Mouse (Mus musculus): ENCODE results near the gene Ttf2.

Gene Ttf2

GRCm38 (mm10) chr3:100979290-100979689 lies 9.8 kb upstream of the Ttf2 start:
- WGBS = 76% methylated on average over 8 of the region's 8 CpGs

DNA sequence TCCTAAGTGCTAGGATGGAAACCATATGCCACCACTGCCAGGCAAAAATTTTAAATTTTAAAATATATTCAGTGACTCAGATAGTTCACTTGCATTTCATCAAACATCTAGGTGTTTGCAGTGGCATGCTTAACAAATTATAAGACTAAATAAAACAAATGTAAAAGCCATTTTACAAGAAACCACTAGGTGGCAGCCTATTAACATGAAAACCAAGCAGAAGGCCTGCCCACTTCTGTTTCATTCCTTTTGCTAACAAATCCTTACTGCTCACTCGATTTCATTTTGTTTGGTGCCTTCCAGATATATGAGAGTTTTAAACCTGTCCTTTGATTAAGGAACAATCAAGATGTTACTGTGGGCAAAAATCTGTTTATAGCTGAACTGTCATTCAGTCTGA lies 4.4 kb upstream of the Ttf2 start:
- 0% methylated on average over 1 of the region's 1 CpGs for WGBS

- 70% methylated on average over 14 of the region's 14 CpGs for whole genome bisulfite sequencing
Measured at GRCm38 (mm10) chr3:100963849-100964542, 5.5 kb downstream of the Ttf2 start.

DNA sequence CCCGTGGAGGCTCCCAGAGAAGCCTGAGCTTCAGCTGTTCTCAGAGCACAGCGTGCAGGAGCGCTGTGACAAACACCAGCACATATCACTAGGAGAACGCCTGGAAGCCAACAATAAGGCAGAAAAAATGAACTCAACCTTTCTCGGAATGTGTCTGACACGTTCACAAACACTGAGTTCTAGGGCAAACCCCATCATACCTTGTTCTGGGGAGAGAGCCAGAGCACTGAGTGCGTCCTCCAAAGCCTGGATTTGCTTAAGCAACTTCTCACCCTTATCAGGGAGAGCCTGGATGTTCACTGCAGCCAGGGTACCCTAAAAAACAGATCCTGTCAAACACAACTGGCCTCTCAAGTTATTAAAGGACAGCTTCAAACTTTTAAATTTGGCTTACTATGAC lies 8.0 kb downstream of the Ttf2 start:
- WGBS = 92% methylated on average over 7 of the region's 7 CpGs

DNA sequence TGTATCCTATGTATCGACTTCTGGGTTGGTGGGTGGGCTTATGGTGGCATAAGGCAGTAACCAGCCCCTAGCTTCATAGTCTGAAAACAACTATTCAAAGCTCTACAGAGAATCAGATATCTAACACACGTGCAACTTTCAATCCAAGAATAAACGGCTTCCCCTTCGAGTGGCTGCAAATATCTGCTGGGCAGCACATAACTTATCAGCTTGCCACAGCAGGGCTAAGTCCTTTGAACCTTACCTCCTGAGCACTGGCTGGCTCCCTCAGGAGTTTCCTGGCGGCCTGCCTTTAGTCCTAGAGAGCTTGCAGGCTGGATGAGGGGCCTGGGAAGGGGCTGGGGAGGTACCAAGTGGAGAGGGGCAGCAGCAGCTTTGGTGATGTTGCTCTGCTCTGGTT lies 8.5 kb downstream of the Ttf2 start:
- WGBS = 85% methylated on average over 5 of the region's 5 CpGs

DNA sequence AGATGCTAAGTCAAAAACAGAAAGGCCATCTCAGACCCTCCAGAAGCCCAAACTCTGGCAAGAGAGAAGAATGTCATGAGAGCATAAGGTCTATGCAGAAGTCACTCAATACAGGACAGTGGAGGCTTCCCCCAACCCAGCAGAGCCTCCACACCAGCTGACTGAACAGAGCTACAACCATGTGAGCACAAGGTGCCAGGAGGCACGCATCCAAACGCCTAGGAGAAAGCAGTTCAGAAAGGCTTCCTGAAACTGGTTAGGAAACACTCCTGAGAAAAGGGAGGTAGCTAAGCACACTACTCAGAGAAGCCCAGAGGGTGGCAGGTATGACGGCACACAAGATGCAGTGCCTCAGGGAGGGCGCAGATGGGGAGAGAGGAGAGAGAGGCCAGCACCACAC lies 17.9 kb downstream of the Ttf2 start:
- WGBS = 72% methylated on average over 4 of the region's 4 CpGs

- WGBS = 93% methylated on average over 8 of the region's 8 CpGs
Measured at GRCm38 (mm10) chr3:100947286-100947685, 22.2 kb downstream of the Ttf2 start.

DNA sequence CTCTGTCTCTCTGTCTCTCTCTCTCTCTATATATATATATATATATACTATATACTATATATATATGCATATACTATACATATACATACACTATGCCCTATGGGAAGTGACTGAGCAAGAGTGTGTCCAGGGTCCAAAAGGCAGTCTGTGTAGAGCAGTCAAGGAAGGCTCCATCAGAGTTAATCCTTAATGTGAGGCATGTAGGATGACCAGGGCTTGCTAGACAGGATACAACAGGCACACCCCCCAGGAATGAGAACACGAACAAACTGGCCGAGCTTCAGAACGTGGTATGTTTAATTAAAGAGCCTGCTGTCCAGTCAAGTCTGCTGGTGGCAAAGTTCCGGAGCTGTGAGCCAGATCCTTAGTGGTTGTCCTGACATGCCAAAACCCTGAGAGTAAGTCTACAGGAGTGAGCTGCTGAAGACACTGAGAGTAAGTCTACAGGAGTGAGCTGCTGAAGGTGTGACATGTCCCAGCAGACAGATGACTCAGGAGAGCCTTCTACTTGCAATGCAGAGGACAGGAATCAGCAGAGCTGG lies 28.9 kb downstream of the Ttf2 start:
- 85% methylated on average over 4 of the region's 4 CpGs for WGBS

- WGBS = 94% methylated on average over 4 of the region's 4 CpGs
Measured at GRCm38 (mm10) chr3:100938211-100938610, 31.3 kb downstream of the Ttf2 start.

DNA sequence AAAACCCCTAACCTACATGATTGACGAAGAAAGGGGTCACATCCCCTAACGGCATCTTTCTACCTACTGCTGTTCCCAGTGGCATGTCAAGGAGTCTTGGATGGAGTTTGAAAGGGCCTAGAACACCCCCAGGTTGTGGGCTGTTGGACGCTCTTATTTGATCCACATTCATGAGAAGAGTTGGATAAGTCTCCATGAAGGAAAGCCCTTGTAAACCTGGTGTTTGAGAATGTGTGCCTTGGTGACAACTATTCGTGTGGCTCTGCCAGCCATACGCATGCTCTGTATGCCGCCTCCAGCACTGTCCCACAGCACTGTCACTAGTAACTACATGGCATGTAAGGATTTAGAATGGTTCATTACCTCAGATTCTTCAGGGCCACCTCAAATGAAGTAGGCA lies 33.3 kb downstream of the Ttf2 start:
- WGBS = 95% methylated on average over 6 of the region's 6 CpGs

DNA sequence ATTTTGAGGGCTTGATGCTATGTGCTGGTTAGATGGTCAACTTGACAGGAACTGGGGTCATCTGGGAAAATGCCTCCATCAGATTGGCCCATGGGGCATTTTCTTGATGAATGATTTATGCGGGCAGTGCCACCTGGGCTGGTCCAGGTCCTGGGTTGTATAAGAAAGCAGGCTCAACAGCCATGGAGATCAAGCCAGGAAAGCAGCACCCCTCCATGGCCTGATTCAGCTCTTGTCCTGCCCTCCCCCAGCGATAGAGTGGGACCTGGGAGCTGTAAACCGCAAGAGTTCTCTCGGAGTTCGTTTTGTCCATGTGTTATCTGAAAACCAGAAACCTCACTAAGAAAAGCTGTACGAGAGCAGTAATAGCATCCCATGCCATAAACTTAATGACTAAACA lies 33.9 kb downstream of the Ttf2 start:
- 98% methylated on average over 6 of the region's 6 CpGs for WGBS

- 83% methylated on average over 11 of the region's 11 CpGs for WGBS
Measured at GRCm38 (mm10) chr3:100932077-100932944, 37.2 kb downstream of the Ttf2 start.

DNA sequence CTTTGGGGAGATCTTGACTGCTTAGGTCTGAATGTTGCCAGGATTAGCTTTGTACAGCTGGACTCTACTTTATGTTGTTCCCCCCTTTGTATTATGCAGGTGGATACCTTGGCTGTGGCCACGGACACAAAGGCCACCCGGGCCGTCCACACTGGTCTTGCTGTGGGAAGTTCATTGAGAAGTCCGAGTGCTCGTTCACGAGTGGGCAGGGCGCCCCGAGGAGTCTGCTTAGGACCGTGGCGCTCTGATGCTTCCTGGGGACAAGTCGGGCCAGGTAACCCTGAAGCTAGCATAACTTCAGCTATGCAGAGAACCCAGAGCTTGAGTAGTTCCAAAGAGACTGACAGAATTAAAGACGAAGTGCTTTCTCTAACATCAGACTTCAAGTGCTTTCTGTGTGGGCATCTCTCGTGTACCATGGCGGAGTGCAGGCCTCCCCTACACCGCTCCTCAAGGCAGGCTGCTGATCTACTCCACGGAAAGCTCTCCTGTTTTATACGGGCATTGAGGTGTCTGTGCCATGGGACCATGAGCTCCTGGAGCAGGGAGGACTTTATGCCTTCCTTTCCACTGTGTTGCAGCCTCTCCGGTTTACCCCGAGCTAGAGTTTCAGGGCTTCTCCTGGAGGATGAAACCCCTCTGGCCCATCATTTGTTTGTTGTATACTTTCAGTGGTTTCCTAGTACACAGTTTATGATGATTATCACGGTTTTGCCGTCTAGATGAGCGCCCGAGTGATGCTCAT lies 38.0 kb downstream of the Ttf2 start:
- WGBS = 95% methylated on average over 23 of the region's 23 CpGs

DNA sequence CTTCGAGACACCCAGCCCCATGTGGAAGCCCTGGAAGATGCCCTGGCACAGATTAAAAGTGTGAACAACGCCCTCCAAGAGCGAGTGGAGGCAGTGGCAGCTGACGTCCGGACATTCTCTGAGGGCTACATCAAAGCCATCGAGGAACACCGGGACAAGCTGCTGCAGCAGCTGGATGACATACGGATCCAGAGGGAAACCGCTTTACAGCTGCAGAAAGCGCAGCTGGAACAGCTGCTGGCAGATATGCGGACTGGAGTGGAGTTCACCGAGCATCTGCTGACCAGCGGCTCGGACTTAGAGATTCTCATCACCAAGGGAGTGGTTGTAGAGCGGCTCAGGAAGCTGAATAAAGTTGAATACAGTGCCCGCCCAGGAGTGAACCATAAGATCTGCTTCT lies 44.3 kb downstream of the Ttf2 start:
- WGBS = 84% methylated on average over 16 of the region's 16 CpGs

GRCm38 (mm10) chr3:100924065-100924732 lies 45.3 kb downstream of the Ttf2 start:
- WGBS = 36% methylated on average over 6 of the region's 6 CpGs

DNA sequence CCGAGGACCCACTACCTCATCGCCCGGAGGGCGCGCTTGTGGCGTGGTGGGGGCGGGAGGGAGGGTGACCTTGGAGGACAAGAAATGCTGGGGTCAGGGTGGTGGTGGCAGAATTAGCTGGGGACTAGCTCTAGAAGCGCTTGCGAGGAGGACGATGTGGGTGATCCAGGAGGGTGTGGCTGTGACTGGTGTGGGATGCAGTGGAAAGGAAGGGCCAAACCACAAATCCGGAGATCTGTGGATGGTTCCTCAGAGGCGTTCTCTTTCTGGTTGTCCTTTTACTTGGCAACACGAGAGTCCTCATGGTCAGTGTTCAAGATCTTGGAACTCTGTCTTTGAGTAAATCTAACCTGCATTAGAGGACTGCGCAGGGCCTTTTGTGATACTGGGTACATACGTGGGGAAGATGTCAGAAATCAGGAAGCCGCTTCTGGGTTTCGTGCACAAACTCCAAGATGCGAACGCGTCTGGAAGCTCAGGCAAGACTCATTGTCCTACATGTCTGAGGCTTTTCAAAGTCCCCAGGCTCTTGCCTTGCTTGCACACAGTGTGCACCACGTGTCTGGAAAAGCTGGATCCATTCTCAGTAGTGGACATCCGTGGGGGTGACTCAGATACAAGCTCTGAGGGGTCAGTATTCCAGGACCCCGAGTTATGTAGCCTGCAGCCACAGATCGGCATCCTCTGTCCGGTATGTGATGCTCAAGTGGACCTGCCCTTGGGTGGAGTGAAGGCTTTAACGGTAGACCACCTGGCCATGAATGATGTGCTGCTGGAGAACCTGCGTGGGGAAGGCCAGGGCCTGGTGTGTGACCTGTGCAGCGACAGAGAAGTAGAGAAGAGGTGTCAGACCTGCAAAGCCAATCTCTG lies 46.7 kb downstream of the Ttf2 start:
- WGBS = 25% methylated on average over 28 of the region's 28 CpGs

- 1% methylated on average over 39 of the region's 39 CpGs for WGBS
Measured at GRCm38 (mm10) chr3:100921825-100922505, 47.5 kb downstream of the Ttf2 start, which contains the start of gene Trim45. Gene Trim45, plus strand, starts transcription at chr3:100922202.

GRCm38 (mm10) chr3:100920611-100921140 lies 48.8 kb downstream of the Ttf2 start:
- 82% methylated on average over 9 of the region's 9 CpGs for WGBS

DNA sequence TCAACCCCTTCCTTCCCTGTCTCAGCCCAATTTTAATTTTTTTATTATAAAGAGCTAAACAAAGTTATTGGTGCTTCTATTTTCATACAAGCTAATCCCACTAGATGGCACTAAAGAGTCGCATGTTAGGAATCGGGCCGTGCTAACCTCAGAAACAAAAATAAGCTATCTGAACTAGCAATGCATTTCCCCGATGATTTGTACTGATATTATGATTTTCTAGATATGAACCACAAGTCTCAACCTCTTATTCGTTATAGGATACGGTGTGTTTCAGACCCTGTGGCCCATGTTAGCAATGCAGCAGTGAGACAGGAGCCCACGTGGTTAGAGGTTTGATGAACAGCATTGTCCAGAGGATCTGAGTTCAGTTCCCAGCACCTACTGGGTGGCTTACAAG lies 52.6 kb downstream of the Ttf2 start:
- 13% methylated on average over 7 of the region's 7 CpGs for WGBS

Measured in cerebral cortex, adult 2 months (tissue).